Mouse (Mus musculus) macrophage (primary cell): ENCODE measurements around the gene Xiap. TPM values are rescaled to one million over a fixed set of nuclear protein-coding genes. Genes with fewer than 3 reads are reported as not detected.

ENCODE experiments used
- H3K27ac ChIP-seq: fragments of 350-480 bp; formaldehyde crosslinking; 2 replicates; pipeline ENCODE4 v1.9.0; 2021
- H3K36me3 ChIP-seq: fragments of 350-480 bp; formaldehyde crosslinking; 2 replicates; pipeline ENCODE4 v1.9.0; 2021; ENCODE audit errors: inconsistent target
- H3K4me3 ChIP-seq: fragments of 350-480 bp; formaldehyde crosslinking; 2 replicates; pipeline ENCODE4 v1.9.0; 2021; ENCODE audit errors: inconsistent target
- H3K79me2 ChIP-seq: fragments of 350-480 bp; formaldehyde crosslinking; 2 replicates; pipeline ENCODE4 v1.9.0; 2021; ENCODE audit errors: inconsistent target
- WGBS: methylation state at CpG from one replicate; pipeline ENCODE4 v1.1.7; 2026; ENCODE audit warnings: inconsistent platforms; ENCODE audit not compliant: missing documents; 5-methylcytosine and 5-hydroxymethylcytosine counted together
- polyA plus RNA-seq: library from polyadenylated mRNA; stranded (reverse); fragments of 250-400 nt; gene quantifications from 3 replicates; pipeline ENCODE4 v1.2.4, GENCODE M21; 2018; ENCODE audit warnings: inconsistent platforms

The Xiap gene
- polyA plus RNA-seq, 1 experiment from 2014 or later = 34.2 TPM

DNA sequence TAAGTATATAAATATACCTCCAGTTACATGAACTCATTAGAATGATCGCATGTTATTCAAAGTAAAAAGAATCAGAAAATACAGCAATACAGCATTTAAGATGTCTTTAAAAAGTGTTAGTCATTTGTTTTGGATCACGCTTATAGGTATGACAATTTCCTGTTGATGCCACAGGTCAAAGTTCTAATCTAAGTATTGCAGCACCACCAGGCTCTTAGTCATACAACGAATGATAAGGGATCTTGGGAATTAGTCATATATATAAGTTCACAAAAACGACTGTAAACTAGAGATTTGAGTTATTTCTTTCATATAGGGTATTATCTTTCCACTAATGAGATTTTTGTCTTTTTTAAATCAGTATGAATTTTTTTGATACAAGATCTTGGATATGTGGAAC lies 84.5 kb downstream of the Xiap start:
- no peaks in the 10 kb centered on the region for H3K79me2 ChIP-seq
- no peaks in the 10 kb centered on the region for H3K36me3 ChIP-seq
- H3K27ac ChIP-seq = no peak overlapping the region
- WGBS = 75% methylated on average over 3 of the region's 4 CpGs
- no peak overlapping the region for H3K4me3 ChIP-seq

DNA sequence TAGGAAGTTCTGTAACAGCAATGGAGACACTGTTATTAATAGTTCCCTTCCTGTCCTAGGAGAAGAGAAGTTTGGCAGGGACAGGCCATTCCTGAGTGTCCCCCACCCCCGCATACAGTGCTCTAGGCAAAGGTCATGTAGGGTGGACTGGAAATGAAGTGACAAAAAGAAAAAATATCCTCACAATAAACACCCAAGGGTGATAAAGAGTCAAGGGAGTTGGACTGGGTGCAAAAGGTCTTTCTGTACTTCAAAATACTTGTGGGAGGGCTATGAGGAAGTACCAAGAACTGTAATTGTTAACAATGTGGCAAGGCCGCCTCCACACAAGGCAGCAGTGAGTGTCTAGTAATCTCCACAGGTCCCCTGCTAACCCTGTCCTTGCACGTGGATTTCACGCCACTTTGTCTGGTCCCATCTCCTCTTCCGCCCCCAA lies 88.6 kb downstream of the Xiap start:
- WGBS = 33% methylated on average over 5 of the region's 5 CpGs
- H3K79me2 ChIP-seq = peaks cover 9% of the 10 kb centered on the region
- no peaks in the 10 kb centered on the region for H3K36me3 ChIP-seq
- H3K27ac ChIP-seq = peak overlapping the region; percentile 62
- no peak overlapping the region for H3K4me3 ChIP-seq

DNA sequence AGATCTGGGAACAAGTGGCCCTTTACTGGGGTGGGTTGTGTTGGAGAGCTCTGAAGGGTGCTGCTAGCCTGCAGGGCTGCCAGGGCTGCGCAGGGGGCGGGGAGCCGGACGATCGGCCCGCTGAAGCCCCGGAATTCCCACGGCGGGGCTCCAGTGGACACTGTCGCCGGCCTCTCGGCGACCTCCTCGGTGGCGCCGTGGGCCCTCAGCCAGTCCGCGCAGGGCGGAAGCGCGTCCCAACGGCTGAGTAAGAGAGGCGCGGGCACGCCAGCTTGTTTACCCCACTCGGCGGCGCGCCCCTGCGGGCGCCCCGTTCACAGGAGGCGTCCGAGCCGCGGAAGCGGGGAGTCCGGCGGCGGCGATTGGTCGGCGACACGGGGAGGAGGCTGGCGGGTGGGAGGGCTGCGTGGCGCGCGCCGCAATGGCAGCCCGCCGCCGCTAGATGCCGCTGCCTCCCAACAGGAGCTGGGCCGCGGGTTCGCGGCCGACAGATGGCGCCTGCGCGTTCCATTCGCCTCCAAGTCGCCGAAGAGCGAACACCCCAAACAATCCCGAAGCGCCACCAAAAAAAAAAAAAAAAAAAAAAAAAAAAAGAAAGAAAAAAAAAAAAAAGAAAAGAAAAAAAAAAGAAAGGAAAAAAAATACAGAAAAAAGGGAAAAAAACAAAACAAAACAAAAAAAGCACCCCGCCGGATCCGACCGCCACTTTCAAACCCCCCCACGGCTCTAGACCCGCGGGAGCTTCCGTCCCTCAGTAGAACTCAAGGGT lies 89.5 kb downstream of the Xiap start, which contains the start of gene Stag2:
TSS of gene Stag2 (plus strand) at position 530 of the 769 bp plus-strand sequence.
- Histone ChIP-seq H3K36me3 (no peaks in the 10 kb centered on the region), H3K79me2 (peaks cover 19% of the 10 kb centered on the region), H3K27ac (peak within 1 kb of the TSS; percentile 92), H3K4me3 (peak within 1 kb of the TSS; percentile 55)
- 14% methylated on average over 45 of the region's 76 CpGs for WGBS

- Histone ChIP-seq H3K4me3 (peak overlapping the region; percentile 55), H3K36me3 (no peaks in the 10 kb centered on the region), H3K79me2 (peaks cover 26% of the 10 kb centered on the region), H3K27ac (peak overlapping the region; percentile 92)
- WGBS = 28% methylated on average over 12 of the region's 71 CpGs
Measured at GRCm38 (mm10) chrX:42149557-42150345, 90.3 kb downstream of the Xiap start.

GRCm38 (mm10) chrX:42150346-42151023 lies 91.0 kb downstream of the Xiap start:
- peak overlapping the region; percentile 92 for H3K27ac ChIP-seq
- peak overlapping the region; percentile 58 for H3K4me3 ChIP-seq
- H3K79me2 ChIP-seq = peaks cover 34% of the 10 kb centered on the region
- 37% methylated on average over 10 of the region's 40 CpGs for WGBS
- H3K36me3 ChIP-seq = no peaks in the 10 kb centered on the region

- Histone ChIP-seq H3K27ac (peak overlapping the region; percentile 78), H3K36me3 (no peaks in the 10 kb centered on the region), H3K79me2 (peaks cover 41% of the 10 kb centered on the region), H3K4me3 (peak overlapping the region; percentile 58)
- 30% methylated on average over 20 of the region's 25 CpGs for WGBS
Measured at GRCm38 (mm10) chrX:42151024-42151754, 91.7 kb downstream of the Xiap start.

DNA sequence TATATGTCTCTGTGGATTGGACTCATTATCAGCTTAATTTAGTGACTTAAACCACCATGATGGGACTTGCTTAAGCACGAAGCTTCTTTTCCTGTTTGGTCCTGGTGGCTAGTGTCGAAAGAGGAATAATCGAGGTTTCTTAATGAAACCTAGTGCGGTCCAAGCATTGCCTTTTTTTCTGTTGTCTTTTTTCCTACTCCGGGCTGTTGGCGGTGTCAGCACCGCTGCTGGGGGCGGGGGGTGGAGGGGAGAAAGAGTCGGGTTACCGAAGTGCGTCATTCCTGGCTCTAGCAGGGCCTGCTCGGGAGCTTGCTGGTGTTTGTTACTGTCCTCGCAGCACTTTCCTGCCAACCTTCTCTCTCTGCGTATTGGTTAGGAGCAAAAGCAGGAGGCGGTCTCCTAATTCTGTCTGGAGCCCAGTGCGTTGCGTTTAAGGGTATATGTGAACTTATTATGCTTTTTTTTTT lies 92.5 kb downstream of the Xiap start:
- Histone ChIP-seq H3K79me2 (peaks cover 48% of the 10 kb centered on the region), H3K4me3 (peak overlapping the region; percentile 58), H3K27ac (peak overlapping the region; percentile 78)

DNA sequence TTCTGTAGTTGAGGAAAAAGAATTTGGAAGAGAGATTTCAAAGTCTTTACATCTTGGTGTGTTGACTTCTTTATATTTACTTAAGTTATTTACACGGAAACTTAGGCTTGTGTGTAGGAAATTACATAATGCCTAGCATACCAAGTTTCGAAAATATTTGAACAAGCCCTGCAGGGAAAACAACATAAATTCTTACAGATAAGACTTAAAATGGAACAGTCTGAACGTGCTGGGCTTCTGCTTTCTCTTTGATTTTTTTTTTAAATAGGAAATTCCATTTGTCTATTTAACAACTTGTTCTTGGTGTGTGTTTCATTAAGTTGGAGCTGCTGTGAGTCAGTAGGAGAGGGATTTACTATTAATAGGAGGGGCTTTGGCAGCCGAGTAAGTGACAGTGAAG lies 93.6 kb downstream of the Xiap start:
- Histone ChIP-seq H3K79me2 (peaks cover 59% of the 10 kb centered on the region), H3K36me3 (no peaks in the 10 kb centered on the region), H3K4me3 (peak overlapping the region; percentile 58), H3K27ac (no peak overlapping the region)
- 23% methylated on average over 4 of the region's 4 CpGs for WGBS

More for the DNA sequence above, 92.5 kb downstream of the Xiap start:
- no peaks in the 10 kb centered on the region for H3K36me3 ChIP-seq
- WGBS = 26% methylated on average over 14 of the region's 17 CpGs

Other genes with a start within 250 kb of the Xiap start
- 25.9 to 42.5 TPM (median 37.3 TPM) in 3 replicates for gene Thoc2, start 139.0 kb upstream of the Xiap start, polyA plus RNA-seq
- gene Stag2, start 89.6 kb downstream of the Xiap start, polyA plus RNA-seq = 46.5 to 47.0 TPM (median 46.7 TPM) in 3 replicates